Mouse (Mus musculus): ENCODE data around the gene Ugt1a2. TPM values are rescaled to one million over a fixed set of nuclear protein-coding genes. Genes with fewer than 3 reads are reported as not detected.

Ugt1a2 gene
- not detected for polyA plus RNA-seq (2017; shearing (Covaris generic))

GRCm38 (mm10) chr1:88200456-88200855 is at the start of gene Ugt1a2:
Ugt1a2 (plus strand) TSS chr1:88200601.

GRCm38 (mm10) chr1:88165711-88166110 is 34.7 kb upstream of the Ugt1a2 start, which contains the start of gene Ugt1a5:
Ugt1a5 (plus strand) TSS chr1:88166012.

GRCm38 (mm10) chr1:88205294-88205922 is 5.0 kb downstream of the Ugt1a2 start, which contains the start of gene Dnajb3:
Dnajb3 (minus strand) TSS chr1:88205782.

GRCm38 (mm10) chr1:88211812-88212211 is 11.4 kb downstream of the Ugt1a2 start, which contains the start of gene Ugt1a1:
Ugt1a1 (plus strand) TSS chr1:88211959.

GRCm38 (mm10) chr1:88226670-88227379 is 26.4 kb downstream of the Ugt1a2 start, which contains the start of gene Mroh2a:
Mroh2a (plus strand) TSS chr1:88226986.

Other genes starting within 250 kb of the Ugt1a2 start
- gene Usp40, start 192.1 kb upstream of the Ugt1a2 start, polyA plus RNA-seq (2017; shearing (Covaris generic)): 15.1 TPM
- not detected for gene Ugt1a10, start 145.2 kb upstream of the Ugt1a2 start, polyA plus RNA-seq (2017; shearing (Covaris generic))
- 0.22 TPM for gene Ugt1a9, start 129.8 kb upstream of the Ugt1a2 start, polyA plus RNA-seq (2017; shearing (Covaris generic))
- not detected for gene Ugt1a8, start 112.8 kb upstream of the Ugt1a2 start, polyA plus RNA-seq (2017; shearing (Covaris generic))
- gene Ugt1a7c, start 105.5 kb upstream of the Ugt1a2 start, polyA plus RNA-seq (2017; shearing (Covaris generic)): not detected
- gene Ugt1a6b, start 97.3 kb upstream of the Ugt1a2 start, polyA plus RNA-seq (2017; shearing (Covaris generic)): not detected
- 0.26 TPM for gene Ugt1a6a, start 65.8 kb upstream of the Ugt1a2 start, polyA plus RNA-seq (2017; shearing (Covaris generic))
- not detected for gene Ugt1a5, start 34.6 kb upstream of the Ugt1a2 start, polyA plus RNA-seq (2017; shearing (Covaris generic))
- not detected for gene Dnajb3, start 5.2 kb downstream of the Ugt1a2 start, polyA plus RNA-seq (2017; shearing (Covaris generic))
- gene Ugt1a1, start 11.4 kb downstream of the Ugt1a2 start, polyA plus RNA-seq (2017; shearing (Covaris generic)): not detected
- gene Mroh2a, start 26.4 kb downstream of the Ugt1a2 start, polyA plus RNA-seq (2017; shearing (Covaris generic)): 0.66 TPM
- gene Hjurp, start 77.0 kb downstream of the Ugt1a2 start, polyA plus RNA-seq (2017; shearing (Covaris generic)): 104 TPM
- gene Trpm8, start 77.1 kb downstream of the Ugt1a2 start, polyA plus RNA-seq (2017; shearing (Covaris generic)): not detected
- gene Spp2, start 206.4 kb downstream of the Ugt1a2 start, polyA plus RNA-seq (2017; shearing (Covaris generic)): not detected

Measured in naive thymus-derived CD4-positive, alpha-beta T cell, adult 5 months (primary cell).